Mouse (Mus musculus) cerebellum, adult (tissue): ENCODE measurements around the gene Kremen1.

Source experiments
- ATAC-seq: cut with Nextera tagmentation; 2 replicates; pipeline ENCODE4 v1.9.2; 2017; ENCODE audit warnings: mild to moderate bottlenecking, moderate library complexity, mixed read lengths; ENCODE audit not compliant: insufficient number of reproducible peaks, low FRiP score, low TSS enrichment

The Kremen1 gene

DNA sequence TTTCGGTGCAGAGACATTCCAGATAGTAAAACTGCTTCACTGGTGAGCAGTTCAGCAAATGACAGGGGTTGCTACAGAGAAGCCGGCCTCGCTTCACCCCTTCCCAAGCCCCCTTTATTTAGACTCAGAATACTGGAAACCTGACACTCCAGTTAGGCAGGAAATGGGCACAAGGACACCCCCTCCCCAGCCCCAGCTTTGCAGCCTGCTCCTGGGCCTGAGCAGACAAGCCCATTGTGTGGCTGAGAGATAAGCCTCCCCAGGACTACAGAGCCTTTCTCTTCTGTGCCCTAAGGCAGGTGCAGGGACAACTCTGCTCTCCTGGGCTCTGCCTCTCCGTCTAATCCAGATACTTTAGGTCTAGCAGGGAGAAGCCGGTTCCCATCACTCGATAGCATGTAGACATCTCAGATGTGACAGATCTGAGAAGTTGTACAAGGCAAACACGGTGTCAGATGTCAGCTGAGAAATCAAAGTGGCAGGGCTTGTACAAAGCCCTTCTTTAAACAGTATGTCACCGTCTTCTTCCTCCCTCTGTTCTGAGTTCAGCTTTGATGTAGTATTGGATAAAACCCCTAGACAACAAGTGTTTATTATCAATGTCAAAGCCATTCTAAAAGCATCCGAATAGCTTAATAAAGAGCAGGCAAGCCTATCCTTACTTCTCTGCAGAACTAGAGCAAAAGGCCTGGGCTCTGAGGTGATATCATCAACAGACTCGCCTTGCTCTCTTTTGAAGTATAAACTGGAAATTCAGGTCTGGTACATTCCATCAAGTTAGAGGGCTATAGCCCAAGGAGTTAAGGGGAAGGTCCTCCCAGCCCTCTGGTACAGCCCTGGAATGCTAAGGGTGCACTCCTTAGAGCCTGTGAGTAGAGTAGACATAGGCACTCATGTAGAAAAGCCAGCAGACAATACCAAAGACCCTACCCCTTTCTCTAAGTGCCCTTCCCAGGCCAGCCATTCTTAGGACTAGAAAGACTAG lies 21.4 kb downstream of the Kremen1 start:
- ATAC-seq: no peak

DNA sequence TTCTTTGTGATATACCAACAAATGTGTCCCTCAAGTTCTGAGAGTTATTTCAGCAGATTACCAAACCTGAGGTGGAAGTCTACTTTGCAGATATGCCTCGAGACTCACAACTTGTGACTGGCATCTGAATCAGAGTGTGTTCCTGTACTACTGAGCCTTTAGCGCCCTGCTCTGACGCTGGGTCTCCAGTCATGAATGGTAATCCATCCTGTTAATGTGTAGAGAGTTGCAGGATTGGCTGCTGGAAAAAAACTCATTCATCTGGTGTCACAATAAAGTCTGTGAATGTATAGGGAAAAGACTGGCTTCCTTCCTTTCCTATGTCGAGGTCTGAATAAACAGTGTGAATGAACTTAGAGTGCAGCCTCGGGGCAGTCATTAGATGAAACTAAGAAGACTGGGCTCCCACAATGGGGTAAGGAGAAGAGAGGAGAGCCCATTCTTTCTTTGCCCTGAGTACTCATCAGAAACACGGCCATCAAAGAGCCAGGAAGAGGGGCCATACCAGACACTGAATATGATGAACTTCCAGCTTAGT lies 41.4 kb downstream of the Kremen1 start:
- ATAC-seq: no peak

DNA sequence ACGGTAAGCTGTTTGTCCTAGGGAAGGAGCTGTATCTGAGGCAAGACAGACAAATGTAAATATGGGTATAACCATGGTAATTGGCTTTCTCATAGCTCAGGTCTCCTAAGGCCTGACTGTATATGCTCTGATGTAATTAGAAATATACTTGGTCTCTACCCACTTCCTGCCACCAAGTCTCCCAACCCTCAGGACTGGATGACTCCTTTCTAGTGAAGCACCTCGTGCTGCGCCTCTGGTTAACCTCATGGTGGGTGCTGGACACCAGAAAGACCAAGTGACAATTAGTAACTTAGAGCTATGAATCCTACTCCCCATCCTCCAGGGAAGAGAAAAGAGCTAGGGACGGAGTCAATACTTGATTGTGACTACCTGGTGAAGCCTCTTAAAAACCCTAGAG lies 42.0 kb downstream of the Kremen1 start:
- ATAC-seq: no peak

DNA sequence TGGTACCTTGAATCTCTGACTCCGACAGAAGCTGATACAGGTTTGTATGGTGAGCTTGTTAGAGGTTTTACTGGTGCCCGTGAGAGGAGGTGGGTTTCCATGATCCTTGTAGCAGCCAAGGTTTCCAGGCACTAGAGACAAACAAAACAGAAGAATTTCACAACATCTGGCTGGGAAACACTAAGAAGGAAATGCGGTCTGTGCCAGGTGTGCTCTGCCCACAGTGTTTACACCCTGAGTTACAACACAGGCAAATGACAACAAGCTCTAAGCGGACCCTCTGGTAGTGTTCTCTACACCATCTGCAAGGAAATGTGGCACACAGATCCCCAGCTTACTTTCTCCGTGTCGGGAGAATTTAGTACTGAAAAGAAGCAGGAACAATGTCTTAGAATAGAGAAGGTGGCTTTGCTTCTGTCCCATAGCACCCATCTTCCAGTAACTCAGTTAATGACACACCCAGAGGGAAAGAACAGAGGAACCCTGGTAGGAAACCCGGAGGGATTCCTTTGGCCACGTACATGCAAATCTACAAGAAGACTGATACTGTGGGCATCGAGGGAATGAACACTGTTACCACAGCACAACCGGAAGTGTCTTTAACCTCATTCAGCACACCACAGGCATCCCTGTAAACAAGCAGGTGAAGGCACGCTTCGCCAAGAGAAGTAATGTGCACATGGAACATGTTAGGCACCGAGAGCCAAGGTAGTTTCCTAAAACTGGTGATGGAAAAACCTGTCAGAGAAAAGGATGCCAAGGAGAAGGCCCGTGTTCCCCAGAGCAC lies 45.8 kb downstream of the Kremen1 start:
- no peak for ATAC-seq

DNA sequence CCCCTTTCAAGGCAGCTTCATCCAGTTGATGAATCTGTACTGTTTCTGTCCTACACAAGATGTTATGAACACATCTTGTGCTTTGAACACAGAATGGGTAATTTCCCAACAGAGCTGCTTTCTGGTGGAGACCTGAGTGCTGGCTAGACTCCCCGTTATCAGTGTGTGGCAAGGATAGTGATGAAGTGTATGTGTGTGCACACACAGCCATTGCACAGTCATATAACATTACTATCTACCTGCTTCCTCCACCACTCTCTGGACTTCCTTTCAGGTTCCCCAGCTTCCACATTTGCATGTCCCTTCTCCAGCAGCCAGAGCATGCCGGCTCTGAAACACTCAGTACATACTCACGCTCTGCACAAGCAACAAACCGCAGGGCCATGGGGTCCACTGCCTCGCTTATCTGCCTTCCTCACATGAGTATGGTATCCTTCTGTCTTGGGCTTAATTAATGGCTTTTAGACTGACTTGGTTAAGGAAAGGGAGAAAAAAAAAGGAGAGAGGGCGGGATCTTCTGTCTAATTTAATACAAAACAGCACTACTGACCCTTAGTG lies 46.8 kb downstream of the Kremen1 start:
- no peak for ATAC-seq

DNA sequence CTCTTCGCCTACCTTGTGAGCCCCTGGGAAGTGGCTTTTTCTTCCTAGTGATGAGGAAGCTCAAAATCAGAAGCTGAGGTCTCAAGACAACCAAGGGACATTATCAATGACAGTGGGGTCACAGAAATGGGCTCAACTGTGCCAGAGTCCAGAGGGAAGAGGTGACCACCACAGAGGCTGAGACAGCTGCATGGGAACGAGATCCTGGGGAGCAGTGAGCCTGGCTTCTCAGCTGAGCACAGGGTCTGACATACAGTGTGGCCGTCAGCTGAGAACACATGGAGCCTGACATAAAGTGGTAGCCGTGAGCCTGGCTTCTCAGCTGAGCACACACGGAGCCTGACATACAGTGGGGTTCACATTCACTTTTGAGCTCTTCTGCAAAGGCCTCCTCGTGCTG lies 58.3 kb downstream of the Kremen1 start:
- no peak for ATAC-seq

DNA sequence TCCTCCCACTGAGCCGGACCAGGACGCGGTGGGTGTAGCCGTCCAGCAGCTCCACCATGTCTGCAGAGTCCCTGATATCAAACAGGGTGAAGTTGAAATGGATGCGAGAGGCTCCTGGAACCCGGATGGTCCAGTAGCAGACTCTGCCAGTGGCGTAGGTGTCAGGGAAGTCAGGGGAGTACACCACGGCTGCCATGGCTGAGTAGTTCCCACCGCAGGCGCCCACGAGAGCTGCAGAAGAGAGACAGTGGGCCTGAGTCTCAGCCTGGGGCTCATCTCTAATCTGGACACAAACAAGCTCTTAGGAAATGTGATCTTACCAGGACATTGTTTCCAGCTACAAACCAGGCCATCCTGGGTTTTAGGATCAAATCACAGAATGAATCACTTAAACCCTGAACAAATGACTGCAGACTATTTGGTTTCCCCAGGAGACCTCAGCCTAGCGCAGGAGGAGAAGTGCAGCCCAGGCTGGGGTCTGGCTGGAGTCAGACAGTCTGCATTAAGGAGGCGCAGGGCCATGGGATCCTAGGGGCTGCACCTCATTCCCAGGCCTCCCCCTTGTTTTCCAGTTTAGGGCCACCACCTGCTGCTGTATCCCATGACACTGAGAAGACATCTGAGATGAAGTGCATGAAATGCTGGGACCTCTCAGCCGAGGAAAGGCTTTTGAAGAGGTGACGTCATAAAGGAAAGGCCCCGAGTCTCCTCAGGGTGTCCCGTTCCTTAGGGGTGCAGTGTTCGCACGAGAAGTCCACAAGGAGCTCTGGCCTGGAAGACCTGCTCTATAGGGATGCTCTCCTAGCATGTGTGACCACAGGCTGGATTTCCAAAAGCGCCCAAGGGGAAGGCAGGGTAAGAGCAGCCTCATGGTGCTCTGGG lies 59.3 kb downstream of the Kremen1 start:
- no peak for ATAC-seq

DNA sequence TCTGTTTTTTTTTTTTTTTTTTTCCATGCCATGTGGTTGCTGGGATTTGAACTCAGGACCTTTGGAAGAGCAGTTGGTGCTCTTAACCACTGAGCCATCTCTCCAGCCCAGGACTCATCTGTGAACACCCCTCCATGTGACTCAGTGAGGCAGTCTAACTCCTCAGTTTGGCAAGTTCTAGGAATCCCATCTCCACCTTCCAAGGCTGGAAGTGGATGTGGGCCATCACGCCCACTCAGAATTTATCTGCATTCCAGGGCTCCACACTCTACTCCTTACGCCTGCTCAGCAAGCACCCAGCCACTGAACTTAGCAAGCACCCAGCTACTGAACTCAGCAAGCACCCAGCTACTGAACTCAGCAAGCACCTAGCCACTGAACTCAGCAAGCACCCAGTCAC lies 61.5 kb downstream of the Kremen1 start:
- no peak for ATAC-seq

DNA sequence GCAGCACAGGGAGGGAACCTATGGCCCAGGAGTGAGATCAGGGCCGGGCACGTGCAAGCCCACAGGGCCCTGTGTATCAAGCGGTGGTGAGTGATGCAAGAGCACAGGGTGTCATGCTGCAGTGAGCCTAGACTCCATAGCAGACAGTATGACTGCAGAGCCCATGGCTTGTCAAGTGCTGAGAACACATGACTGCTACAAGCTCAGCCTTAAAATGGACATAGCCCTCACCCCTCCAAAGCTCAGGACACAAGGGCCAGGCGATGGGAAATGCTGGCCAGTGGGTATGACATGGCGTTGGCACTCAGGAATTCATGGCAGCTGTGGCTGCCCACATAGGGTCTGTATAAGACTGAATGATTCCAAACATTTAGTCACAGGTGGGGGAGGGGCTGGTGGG lies 64.3 kb downstream of the Kremen1 start:
- no peak for ATAC-seq

DNA sequence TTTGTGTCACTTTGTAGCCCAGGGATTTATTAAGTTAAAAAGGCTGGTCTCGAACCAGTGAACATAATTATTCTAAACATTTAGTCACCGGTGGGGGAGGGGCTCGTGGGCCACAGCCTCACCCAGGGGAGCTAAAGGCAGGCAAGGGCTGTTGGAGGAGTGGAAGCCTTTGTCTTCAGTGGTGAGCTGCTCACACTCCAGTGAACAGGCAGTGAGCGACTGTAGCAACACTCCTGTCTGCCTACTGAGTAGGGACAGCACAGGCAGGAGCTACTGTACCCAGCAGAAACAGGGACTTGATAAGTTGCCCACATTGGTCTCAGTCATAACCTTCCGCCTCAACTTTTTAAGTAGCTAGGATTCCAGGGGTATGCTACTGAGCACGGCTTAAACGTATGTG lies 64.8 kb downstream of the Kremen1 start:
- no peak for ATAC-seq

DNA sequence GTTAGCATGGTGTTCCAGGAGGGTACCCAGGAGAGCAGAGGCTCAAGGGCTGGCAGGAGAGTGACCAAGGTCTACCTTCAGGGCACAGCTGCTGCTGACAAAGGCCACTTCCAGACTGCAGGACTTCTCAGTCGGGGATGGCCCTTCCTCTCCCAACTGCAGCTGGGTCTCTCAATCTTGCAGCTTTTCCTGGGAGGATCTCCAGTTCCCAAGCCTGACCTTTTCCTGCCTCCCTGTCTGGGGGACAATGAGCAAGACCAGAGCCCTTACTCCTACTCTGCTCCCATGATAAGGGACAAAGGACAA lies 67.8 kb downstream of the Kremen1 start:
- no peak for ATAC-seq

DNA sequence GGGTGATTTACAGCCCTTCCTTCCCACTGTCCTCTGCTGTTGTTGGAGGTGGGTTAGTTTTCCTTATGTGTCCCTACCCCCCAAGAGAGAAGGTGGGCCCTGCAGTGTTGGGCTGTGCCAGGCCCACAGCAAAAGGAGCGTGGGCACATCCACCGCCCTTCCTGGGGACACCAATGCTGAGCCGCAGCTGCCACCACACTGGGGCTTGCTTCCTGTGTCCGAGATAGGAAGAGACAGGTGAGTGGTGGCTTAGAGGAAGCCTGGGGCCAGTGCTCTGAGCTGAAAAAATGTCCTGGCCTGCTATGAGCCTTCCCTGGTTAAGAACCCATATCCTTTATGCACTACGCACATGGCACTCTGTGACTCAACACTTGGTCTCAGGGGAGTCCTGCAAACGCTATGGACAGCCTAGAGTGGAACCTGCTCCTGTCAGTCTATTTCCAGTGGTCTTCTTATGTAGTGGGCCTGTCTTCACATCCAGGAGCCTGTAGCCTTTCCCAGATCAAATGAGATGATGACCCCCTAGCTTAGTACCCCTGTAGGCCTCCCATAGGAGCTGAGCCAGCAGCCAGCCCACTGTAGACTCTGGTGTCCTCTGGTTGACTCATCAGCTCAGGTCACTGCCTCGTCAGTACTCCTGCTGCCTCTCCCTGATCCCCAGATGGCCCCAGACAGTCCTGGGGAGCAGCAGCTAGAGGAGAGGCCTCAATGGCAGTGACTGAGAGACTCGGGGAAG lies 68.3 kb downstream of the Kremen1 start:
- ATAC-seq: no peak

DNA sequence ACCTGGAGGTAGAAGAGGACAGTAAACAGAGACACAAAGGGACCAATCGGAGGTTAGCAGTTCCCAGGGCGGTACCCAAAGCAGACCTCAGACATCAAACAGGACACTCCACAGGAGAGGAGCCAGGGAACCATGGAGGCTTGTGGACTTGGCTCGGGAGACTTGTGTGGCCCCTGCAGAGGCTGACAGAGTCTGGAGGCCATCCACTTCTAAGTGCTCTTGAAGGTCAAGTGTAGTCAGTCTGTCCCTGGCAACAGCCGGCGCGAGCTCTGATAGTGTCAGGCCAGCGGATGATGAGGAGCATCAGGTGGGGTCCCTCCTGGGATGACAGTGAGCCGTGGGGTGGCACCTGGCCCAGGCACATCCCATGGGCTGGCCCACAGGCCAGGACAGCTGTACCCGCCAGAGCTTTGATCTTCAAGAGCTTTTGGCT lies 69.3 kb downstream of the Kremen1 start:
- ATAC-seq: no peak

DNA sequence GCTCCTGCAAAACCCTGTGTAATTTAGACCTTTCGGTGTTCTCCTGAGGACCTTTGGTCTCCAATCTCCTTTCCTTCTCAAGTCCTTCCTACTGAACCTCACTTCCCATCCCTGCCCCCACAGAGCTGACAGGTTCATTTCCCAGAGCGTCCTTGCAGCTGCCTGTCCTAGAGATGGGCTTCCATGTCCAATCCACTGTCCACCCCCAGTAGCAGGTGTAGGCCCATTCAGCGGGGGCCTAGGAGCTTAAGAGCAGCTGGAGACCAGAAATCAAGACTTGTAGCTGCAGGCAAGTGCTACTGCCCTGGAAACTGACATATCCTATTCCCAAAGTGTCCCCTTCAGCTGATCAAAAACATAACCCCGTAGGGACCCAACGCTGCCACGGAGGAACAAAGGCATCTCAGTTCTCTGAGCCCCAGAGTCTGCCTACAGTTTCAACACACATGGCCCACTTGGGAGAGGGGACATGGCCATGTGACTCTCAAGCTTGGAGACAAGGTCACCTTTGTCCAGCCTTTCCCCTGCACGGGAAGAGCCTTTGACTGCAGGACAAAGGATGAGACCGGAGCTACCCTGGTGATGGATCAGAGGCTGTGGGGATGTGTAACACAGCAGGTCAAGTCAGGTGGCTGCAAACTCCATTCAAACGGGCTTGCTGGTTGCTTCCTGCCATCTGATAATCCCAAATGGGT lies 72.0 kb downstream of the Kremen1 start:
- no peak for ATAC-seq

DNA sequence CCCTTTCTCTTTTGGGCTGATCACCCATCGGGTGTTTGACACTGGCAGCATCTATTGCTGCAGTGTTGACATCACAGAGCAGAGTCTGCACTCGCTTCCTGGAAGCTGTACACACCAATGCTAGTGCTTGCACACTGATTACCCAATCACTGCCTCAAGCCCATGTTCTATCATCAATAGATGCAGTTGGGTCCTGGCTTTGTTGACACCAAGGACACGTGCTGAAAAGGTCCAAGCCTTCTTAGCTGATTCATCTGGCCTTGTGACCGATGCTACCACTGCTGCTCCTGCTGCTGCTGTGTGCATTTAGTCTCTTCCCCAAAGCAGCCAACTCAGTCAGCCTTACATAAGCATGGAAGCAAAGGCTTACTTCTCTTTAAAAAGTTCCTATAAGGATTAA lies 73.2 kb downstream of the Kremen1 start:
- ATAC-seq: no peak

DNA sequence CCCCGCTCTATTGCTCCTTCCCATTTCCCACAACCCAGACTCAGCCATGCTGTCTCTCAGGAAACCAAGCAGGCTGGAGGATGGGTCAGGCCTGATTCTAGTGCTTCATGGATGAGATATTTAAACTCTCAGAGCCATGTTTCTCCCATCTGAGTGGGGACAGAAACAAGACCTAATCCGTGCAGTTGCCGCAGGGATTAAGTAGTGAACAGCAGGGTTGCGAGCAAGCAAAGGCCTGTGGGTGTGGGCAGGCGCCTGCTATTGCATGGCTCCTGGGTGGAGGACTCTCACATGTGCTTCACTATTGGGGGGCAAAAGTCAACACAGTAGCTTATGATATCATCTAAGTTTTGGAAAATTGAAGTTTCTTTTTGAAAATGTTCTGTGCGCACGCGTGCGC lies 76.5 kb downstream of the Kremen1 start:
- ATAC-seq: no peak

DNA sequence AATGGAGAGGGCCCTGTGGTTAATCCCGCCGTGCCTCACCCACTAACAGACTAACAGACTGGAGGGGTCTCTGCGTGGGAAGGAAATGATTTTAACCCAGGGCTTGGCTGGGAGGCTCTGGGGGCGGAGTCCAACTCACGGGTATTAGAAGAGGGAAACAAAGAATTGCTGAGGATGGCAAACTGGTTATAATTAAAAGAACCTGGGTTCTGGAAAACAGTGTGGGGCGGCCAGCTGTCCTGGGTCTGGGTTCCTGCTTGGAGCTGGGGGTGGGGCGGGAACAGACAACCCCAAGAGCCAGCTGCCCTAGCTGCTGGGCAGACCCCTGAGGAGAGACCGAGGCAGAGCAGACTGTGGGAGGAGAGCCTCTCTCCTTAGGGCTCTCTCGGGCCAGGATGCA lies 77.1 kb downstream of the Kremen1 start:
- ATAC-seq: no peak

DNA sequence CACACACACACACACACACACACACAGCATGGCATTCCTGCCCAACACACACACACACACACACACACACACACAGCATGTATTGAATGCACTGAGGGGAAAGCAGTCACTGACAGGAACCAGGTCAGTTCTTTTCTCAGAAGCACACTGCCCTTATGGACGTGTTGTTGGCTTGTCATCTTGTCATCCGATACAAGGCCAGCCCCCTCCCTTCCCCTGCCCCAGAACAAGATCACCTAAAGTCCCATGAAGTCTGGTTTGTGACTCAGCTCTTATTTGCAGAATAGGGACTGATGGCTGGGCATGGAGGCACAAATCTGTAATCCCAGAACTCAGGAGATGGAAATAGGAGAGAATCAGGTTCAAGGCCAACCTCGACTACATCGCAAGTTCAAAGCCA lies 78.5 kb downstream of the Kremen1 start:
- no peak for ATAC-seq
